In genomic region chr6:88758568-88759522, GRCm38 (mm10) we compare ENCODE assay signal across 8 mouse cellular contexts. TPM values are rescaled to one million over a fixed set of nuclear protein-coding genes. Genes with fewer than 3 reads are reported as not detected.
DNase-seq lines count a peak whose midpoint lies in the region; ATAC-seq and TF ChIP-seq lines count a peak whose summit lies in the region.

No protein-coding gene starts in this region.

- H3K4me1 ChIP-seq in forebrain, embryonic 14.5 days (ENCODE audit: control insufficient read depth, insufficient read depth, low read length) = peaks cover 11% of the 10 kb centered on the region
- H3K4me1 ChIP-seq in forebrain, embryonic 11.5 days (replicated peaks; ENCODE audit: control insufficient read depth, insufficient read depth, low read length) = no peaks in the 10 kb centered on the region
- peaks cover 22% of the 10 kb centered on the region for H3K4me1 ChIP-seq in embryonic fibroblast, embryonic 13.5 days (ENCODE audit: control insufficient read depth, insufficient read depth, low read length)
- H3K4me1 ChIP-seq in kidney, embryonic 15.5 days = peaks cover 55% of the 10 kb centered on the region
- peaks cover 27% of the 10 kb centered on the region for H3K4me1 ChIP-seq in hindbrain, embryonic 13.5 days (replicated peaks)

- no peak overlapping the region for H3K4me3 ChIP-seq in forebrain, embryonic 14.5 days (ENCODE audit: low read depth, low read length)
- H3K4me3 ChIP-seq in forebrain, embryonic 11.5 days (ENCODE audit: low read depth, low read length) = no peak overlapping the region
- no peak overlapping the region for H3K4me3 ChIP-seq in embryonic fibroblast, embryonic 13.5 days (ENCODE audit: insufficient read depth, low read length)
- no peak overlapping the region for H3K4me3 ChIP-seq in kidney, embryonic 15.5 days (replicated peaks)
- H3K4me3 ChIP-seq in hindbrain, embryonic 13.5 days = no peak overlapping the region

- no peak for ATAC-seq in forebrain, embryonic 14.5 days
- ATAC-seq in forebrain, embryonic 11.5 days (replicated peaks; ENCODE audit: low FRiP score) = no peak
- ATAC-seq in kidney, embryonic 15.5 days (replicated peaks; ENCODE audit: low FRiP score) = peak; percentile 61
- ATAC-seq in hindbrain, embryonic 13.5 days (ENCODE audit: low FRiP score) = no peak

- H3K9ac ChIP-seq in forebrain, embryonic 14.5 days (ENCODE audit: low read length) = no peak overlapping the region
- no peak overlapping the region for H3K9ac ChIP-seq in forebrain, embryonic 11.5 days (ENCODE audit: low read length)
- H3K9ac ChIP-seq in kidney, embryonic 15.5 days = no peak overlapping the region
- no peak overlapping the region for H3K9ac ChIP-seq in hindbrain, embryonic 13.5 days

- TF ChIP-seq POLR2A in embryonic fibroblast, embryonic 13.5 days (IDR thresholded peaks at IDR 0.05; ENCODE audit: low read depth, low read length) = no peak

- H3K9me3 ChIP-seq in forebrain, embryonic 14.5 days (replicated peaks; ENCODE audit: control insufficient read depth, low read length) = no peaks in the 10 kb centered on the region
- no peaks in the 10 kb centered on the region for H3K9me3 ChIP-seq in forebrain, embryonic 11.5 days (ENCODE audit: control insufficient read depth, low read length)
- H3K9me3 ChIP-seq in kidney, embryonic 15.5 days (replicated peaks) = no peaks in the 10 kb centered on the region
- H3K9me3 ChIP-seq in hindbrain, embryonic 13.5 days = no peaks in the 10 kb centered on the region

- peak overlapping the region; percentile 85; the same call in 1 of the 2 replicates for H3K27ac ChIP-seq in forebrain, embryonic 14.5 days (ENCODE audit: low read depth, low read length)
- no peak overlapping the region for H3K27ac ChIP-seq in forebrain, embryonic 11.5 days (ENCODE audit: low read depth, low read length)
- H3K27ac ChIP-seq in embryonic fibroblast, embryonic 13.5 days (ENCODE audit: insufficient read depth, low read length) = peak overlapping the region; percentile 16; the same call in 1 of the 2 replicates
- peak overlapping the region; percentile 11 for H3K27ac ChIP-seq in kidney, embryonic 15.5 days
- H3K27ac ChIP-seq in hindbrain, embryonic 13.5 days = no peak overlapping the region

- WGBS in forebrain, embryonic 14.5 days = 84% methylated on average over 10 of the region's 10 CpGs
- WGBS in forebrain, embryonic 11.5 days = 82% methylated on average over 10 of the region's 10 CpGs
- 66% methylated on average over 10 of the region's 10 CpGs for WGBS in kidney, embryonic 15.5 days
- WGBS in hindbrain, embryonic 13.5 days = 85% methylated on average over 10 of the region's 10 CpGs

- no peaks in the 10 kb centered on the region for H3K36me3 ChIP-seq in forebrain, embryonic 14.5 days (ENCODE audit: control insufficient read depth, insufficient read depth, low read length)
- H3K36me3 ChIP-seq in forebrain, embryonic 11.5 days (ENCODE audit: control insufficient read depth, insufficient read depth, low read length) = no peaks in the 10 kb centered on the region
- H3K36me3 ChIP-seq in kidney, embryonic 15.5 days = no peaks in the 10 kb centered on the region
- H3K36me3 ChIP-seq in hindbrain, embryonic 13.5 days = no peaks in the 10 kb centered on the region

- no peak for DNase-seq in forebrain, embryonic 14.5 days (ENCODE audit: low spot score)
- no peak for DNase-seq in forebrain, embryonic 11.5 days (ENCODE audit: low spot score)
- peak; percentile 44 to 68 for DNase-seq in lung, postnatal 4 days
- DNase-seq in urinary bladder, postnatal 25 days (ENCODE audit: low spot score) = no peak
- DNase-seq in B cell, adult 2 months = no peak

- TF ChIP-seq CTCF in embryonic fibroblast, embryonic 13.5 days (IDR thresholded peaks at IDR 0.05; ENCODE audit: borderline replicate concordance, insufficient read depth, low read length) = no peak

- no peak overlapping the region for H3K4me2 ChIP-seq in forebrain, embryonic 14.5 days (ENCODE audit: low read length)
- H3K4me2 ChIP-seq in forebrain, embryonic 11.5 days (ENCODE audit: low read depth, low read length, severe bottlenecking) = no peak overlapping the region
- H3K4me2 ChIP-seq in kidney, embryonic 15.5 days = no peak overlapping the region
- no peak overlapping the region for H3K4me2 ChIP-seq in hindbrain, embryonic 13.5 days

- H3K27me3 ChIP-seq in forebrain, embryonic 14.5 days (replicated peaks; ENCODE audit: control insufficient read depth, insufficient read depth, low read length) = no peaks in the 10 kb centered on the region
- H3K27me3 ChIP-seq in forebrain, embryonic 11.5 days (ENCODE audit: control insufficient read depth, insufficient read depth, low read length) = no peaks in the 10 kb centered on the region
- H3K27me3 ChIP-seq in kidney, embryonic 15.5 days = no peaks in the 10 kb centered on the region
- no peaks in the 10 kb centered on the region for H3K27me3 ChIP-seq in hindbrain, embryonic 13.5 days

RNA-seq across cellular contexts. Expression of gene Mgll, which starts 34.6 kb away (rescaled TPM):
- polyA plus RNA-seq in forebrain, embryonic 14.5 days (2014; fragmentation: Nextera tagmentation; extraction: Ambion mirVana) = 19.3 and 23.1 TPM in 2 replicates
- polyA plus RNA-seq in forebrain, embryonic 11.5 days (2014; fragmentation: Nextera tagmentation; extraction: Ambion mirVana) = 4.1 and 4.4 TPM in 2 replicates
- 16.0 and 19.9 TPM in 2 replicates for polyA plus RNA-seq in embryonic fibroblast, embryonic 13.5 days (2011; ENCODE audit: insufficient read length, low read depth, missing spikeins)
- 38.6 and 39.0 TPM in 2 replicates for polyA plus RNA-seq in kidney, embryonic 15.5 days (2015; fragmentation: Nextera tagmentation; extraction: Ambion mirVana)
- 19.7 and 21.3 TPM in 2 replicates for polyA plus RNA-seq in hindbrain, embryonic 13.5 days (2015; fragmentation: Nextera tagmentation; extraction: Ambion mirVana)

Comparison
In these comparisons a context has a peak if more than half of its experiments do, and no peak if none do; other contexts are left out.
1. H3K27ac ChIP-seq: peak in forebrain, embryonic 14.5 days (single experiment), embryonic fibroblast, embryonic 13.5 days (single experiment) and kidney, embryonic 15.5 days (single experiment); none in forebrain, embryonic 11.5 days (single experiment) and hindbrain, embryonic 13.5 days (single experiment).
2. DNase-seq: peak in lung, postnatal 4 days (2 of 2); none in forebrain, embryonic 14.5 days (single experiment), forebrain, embryonic 11.5 days (single experiment), urinary bladder, postnatal 25 days (single experiment) and B cell, adult 2 months (0 of 2).